Mouse (Mus musculus) kidney, embryonic 15.5 days (tissue): ENCODE data around the gene Snx9. TPM values are rescaled to one million over a fixed set of nuclear protein-coding genes. Genes with fewer than 3 reads are reported as not detected.
A peak's percentile ranks its signal among the peaks of the same experiment; 100 is the strongest.

Source experiments
- ATAC-seq: fragments of 200-750 bp; cut with Nextera tagmentation; replicated peaks from 2 replicates; pipeline ENCODE4 v1.8.0; 2017; ENCODE audit warnings: moderate TSS enrichment; ENCODE audit not compliant: low FRiP score
- H3K27ac ChIP-seq: fragments of 300-500 bp; sonication (generic); 2 replicates; pipeline ENCODE4 v1.5.1; 2015; ENCODE audit warnings: mild to moderate bottlenecking, inconsistent platforms
- H3K27me3 ChIP-seq: fragments of 300-500 bp; sonication (generic); 2 replicates; pipeline ENCODE4 v1.6.1; 2015; ENCODE audit warnings: inconsistent platforms
- H3K36me3 ChIP-seq: fragments of 300-500 bp; sonication (generic); 2 replicates; pipeline ENCODE4 v1.6.1; 2015; ENCODE audit warnings: inconsistent platforms
- H3K4me1 ChIP-seq: fragments of 300-500 bp; sonication (generic); 2 replicates; pipeline ENCODE4 v1.6.1; 2015; ENCODE audit warnings: inconsistent platforms
- H3K4me2 ChIP-seq: fragments of 300-500 bp; sonication (generic); 2 replicates; pipeline ENCODE4 v1.6.1; 2015; ENCODE audit warnings: moderate library complexity, mild to moderate bottlenecking, inconsistent platforms
- H3K4me3 ChIP-seq: fragments of 300-500 bp; sonication (generic); replicated peaks from 2 replicates; pipeline ENCODE4 v1.5.1; 2015; ENCODE audit warnings: mild to moderate bottlenecking, inconsistent platforms
- H3K9ac ChIP-seq: fragments of 300-500 bp; sonication (generic); 2 replicates; pipeline ENCODE4 v1.6.1; 2015; ENCODE audit warnings: mild to moderate bottlenecking, inconsistent platforms
- H3K9me3 ChIP-seq: fragments of 300-500 bp; sonication (generic); replicated peaks from 2 replicates; pipeline ENCODE4 v1.6.1; 2016; ENCODE audit warnings: inconsistent platforms
- WGBS: fragments of 180-500 bp; shearing (Covaris S2); methylation state at CpG from one replicate; pipeline ENCODE4 v1.1.7; 2015; ENCODE audit warnings: mixed read lengths; 5-methylcytosine and 5-hydroxymethylcytosine counted together
- polyA plus RNA-seq: library from polyadenylated mRNA; unstranded; fragments of >200 nt; fragmentation: Nextera tagmentation; extraction: Ambion mirVana; gene quantifications from 2 replicates; pipeline ENCODE4 v1.2.1, GENCODE M21; 2015

Snx9 gene
- polyA plus RNA-seq, 1 experiment from 2014 or later, result 36.4 TPM

GRCm38 (mm10) chr17:5965084-5965781 is 124.1 kb downstream of the Snx9 start:
- H3K27me3 ChIP-seq, result no peaks in the 10 kb centered on the region
- H3K4me3 ChIP-seq, result no peak overlapping the region
- ATAC-seq, result no peak
- no peaks in the 10 kb centered on the region for H3K9me3 ChIP-seq
- no peaks in the 10 kb centered on the region for H3K36me3 ChIP-seq
- peaks cover under 1% of the 10 kb centered on the region; the same call in 1 of the 2 replicates for H3K4me1 ChIP-seq
- H3K9ac ChIP-seq, result no peak overlapping the region
- WGBS, result 45% methylated on average over 9 of the region's 9 CpGs
- no peak overlapping the region for H3K4me2 ChIP-seq
- no peak overlapping the region for H3K27ac ChIP-seq

GRCm38 (mm10) chr17:5966706-5967105 is 125.6 kb downstream of the Snx9 start:
- 89% methylated on average over 5 of the region's 5 CpGs for WGBS
- H3K27me3 ChIP-seq, result no peaks in the 10 kb centered on the region
- H3K36me3 ChIP-seq, result no peaks in the 10 kb centered on the region
- no peak overlapping the region for H3K4me2 ChIP-seq
- no peak overlapping the region for H3K4me3 ChIP-seq
- H3K4me1 ChIP-seq, result no peaks in the 10 kb centered on the region
- no peak overlapping the region for H3K9ac ChIP-seq
- no peak overlapping the region for H3K27ac ChIP-seq
- ATAC-seq, result no peak
- H3K9me3 ChIP-seq, result no peaks in the 10 kb centered on the region

DNA sequence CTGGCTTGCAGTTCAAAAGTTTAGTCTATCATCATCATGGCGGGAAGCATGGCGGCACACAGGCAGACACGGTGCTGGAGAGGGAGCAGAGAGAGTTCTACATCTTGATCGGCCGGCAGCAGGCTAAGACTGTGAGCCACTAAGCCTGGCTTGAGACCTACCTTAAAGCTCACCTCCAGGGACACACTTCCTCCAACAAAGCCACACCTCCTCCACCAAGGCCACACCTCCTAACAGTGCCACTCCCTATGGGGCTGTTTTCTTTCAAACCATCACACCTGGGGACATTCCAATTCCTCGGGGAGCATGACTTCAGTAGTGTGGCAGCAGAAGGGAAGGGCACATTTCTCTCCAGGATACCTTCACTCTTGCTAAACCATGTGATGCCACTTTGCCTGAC is 127.4 kb downstream of the Snx9 start:
- no peaks in the 10 kb centered on the region for H3K36me3 ChIP-seq
- no peaks in the 10 kb centered on the region for H3K9me3 ChIP-seq
- H3K27me3 ChIP-seq, result no peaks in the 10 kb centered on the region
- H3K4me2 ChIP-seq, result no peak overlapping the region
- no peak overlapping the region for H3K9ac ChIP-seq
- no peak overlapping the region for H3K27ac ChIP-seq
- no peak overlapping the region for H3K4me3 ChIP-seq
- WGBS, result 64% methylated on average over 6 of the region's 6 CpGs
- no peak for ATAC-seq
- H3K4me1 ChIP-seq, result no peaks in the 10 kb centered on the region

- no peak overlapping the region for H3K9ac ChIP-seq
- no peak overlapping the region for H3K4me2 ChIP-seq
- H3K36me3 ChIP-seq, result no peaks in the 10 kb centered on the region
- H3K9me3 ChIP-seq, result no peaks in the 10 kb centered on the region
- no peak for ATAC-seq
- H3K27ac ChIP-seq, result no peak overlapping the region
- H3K27me3 ChIP-seq, result no peaks in the 10 kb centered on the region
- H3K4me1 ChIP-seq, result 0 out of 2 replicates have a peak, but pooled peaks cover 2% of the 10 kb centered on the region
- 81% methylated on average over 3 of the region's 3 CpGs for WGBS
- no peak overlapping the region for H3K4me3 ChIP-seq
These were observed 128.1 kb downstream of the Snx9 start for GRCm38 (mm10) chr17:5969246-5969645.

- no peaks in the 10 kb centered on the region for H3K27me3 ChIP-seq
- H3K4me1 ChIP-seq, result peaks cover 7% of the 10 kb centered on the region
- H3K27ac ChIP-seq, result no peak overlapping the region
- no peak for ATAC-seq
- H3K9me3 ChIP-seq, result no peaks in the 10 kb centered on the region
- no peak overlapping the region for H3K4me2 ChIP-seq
- no peak overlapping the region for H3K9ac ChIP-seq
- WGBS, result 75% methylated on average over 5 of the region's 5 CpGs
- H3K4me3 ChIP-seq, result no peak overlapping the region
- no peaks in the 10 kb centered on the region for H3K36me3 ChIP-seq
These were observed 129.2 kb downstream of the Snx9 start for GRCm38 (mm10) chr17:5970298-5970821.

DNA sequence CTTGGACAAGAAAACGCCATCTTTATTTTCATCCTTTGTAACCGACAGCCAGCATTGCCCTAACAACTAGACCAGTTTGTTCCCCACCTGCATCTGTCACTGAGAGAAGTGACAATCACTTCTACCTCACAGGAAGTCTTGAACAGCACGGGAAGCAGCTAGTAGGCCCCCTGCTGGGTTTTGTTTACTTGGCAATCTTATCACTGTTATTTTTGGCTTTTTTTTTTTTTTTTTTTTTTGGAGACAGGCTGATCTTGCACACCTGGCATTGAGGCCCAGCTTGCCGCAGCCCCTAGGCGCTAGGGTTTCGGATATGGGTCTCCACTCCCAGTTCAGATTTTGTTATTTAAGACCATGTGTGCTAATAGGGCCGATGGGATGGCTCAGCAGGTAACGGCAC is 132.4 kb downstream of the Snx9 start:
- Histone ChIP-seq H3K9me3 (no peaks in the 10 kb centered on the region), H3K4me3 (no peak overlapping the region), H3K4me1 (peaks cover 38% of the 10 kb centered on the region), H3K9ac (no peak overlapping the region), H3K4me2 (no peak overlapping the region), H3K27ac (no peak overlapping the region), H3K27me3 (0 out of 2 replicates have a peak, but pooled peaks cover 2% of the 10 kb centered on the region), H3K36me3 (no peaks in the 10 kb centered on the region)
- WGBS, result 56% methylated on average over 8 of the region's 8 CpGs
- no peak for ATAC-seq

- Histone ChIP-seq H3K27me3 (0 out of 2 replicates have a peak, but pooled peaks cover 2% of the 10 kb centered on the region), H3K4me1 (peaks cover 38% of the 10 kb centered on the region), H3K4me2 (peak overlapping the region; percentile 51), H3K9me3 (no peaks in the 10 kb centered on the region), H3K4me3 (peak overlapping the region; percentile 22), H3K27ac (0 out of 2 replicates have a peak overlapping the region, but pooled peaks have one; percentile 37), H3K9ac (no peak overlapping the region), H3K36me3 (no peaks in the 10 kb centered on the region)
- WGBS, result 20% methylated on average over 23 of the region's 23 CpGs
- peak; percentile 59 for ATAC-seq
These were observed 134.2 kb downstream of the Snx9 start for GRCm38 (mm10) chr17:5975099-5975977.

DNA sequence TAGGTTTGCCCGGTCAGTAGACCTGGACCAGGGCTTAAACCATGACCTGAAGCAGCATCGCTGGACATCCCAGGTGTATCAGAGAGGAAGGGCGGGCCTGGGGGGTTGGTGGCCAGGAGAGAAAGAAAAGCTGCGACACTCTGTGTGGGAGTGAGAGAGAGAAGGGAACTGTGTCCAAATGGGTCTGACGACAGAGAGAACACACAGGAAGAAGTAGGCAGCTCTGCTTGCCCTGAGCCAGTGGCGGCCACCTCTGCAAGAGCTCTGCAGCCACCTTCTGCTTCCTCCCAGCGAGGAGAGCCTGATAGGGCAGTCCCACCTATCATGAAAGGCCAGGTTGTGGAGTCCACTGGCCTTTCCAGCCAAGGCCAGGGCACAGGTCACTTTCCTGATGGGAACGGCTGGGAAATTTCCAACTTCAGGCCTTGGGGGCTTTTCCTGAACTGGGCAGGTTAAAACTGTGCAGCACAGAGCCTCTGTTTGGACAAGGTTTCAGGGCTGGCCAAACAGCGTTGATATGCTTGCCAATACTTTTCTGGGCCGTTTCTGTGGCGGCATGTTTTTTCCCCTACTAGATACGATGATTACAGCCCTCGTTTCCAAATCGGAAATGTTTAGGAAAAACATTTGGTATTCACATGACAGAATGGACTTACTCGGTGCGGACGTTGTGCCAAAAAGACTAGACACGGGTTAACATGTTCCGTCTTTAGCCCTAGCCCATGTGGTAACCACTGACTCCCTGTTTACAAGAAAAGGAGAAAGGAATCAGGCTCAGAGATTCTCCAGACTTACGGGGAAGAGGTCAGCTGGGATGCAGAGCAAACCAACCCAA is 135.3 kb downstream of the Snx9 start:
- WGBS, result 64% methylated on average over 20 of the region's 20 CpGs
- peaks cover 38% of the 10 kb centered on the region for H3K4me1 ChIP-seq
- H3K4me2 ChIP-seq, result peak overlapping the region; percentile 51; the same call in 1 of the 2 replicates
- H3K36me3 ChIP-seq, result no peaks in the 10 kb centered on the region
- H3K27ac ChIP-seq, result peak overlapping the region; percentile 54; the same call in 1 of the 2 replicates
- H3K9me3 ChIP-seq, result no peaks in the 10 kb centered on the region
- no peak overlapping the region for H3K9ac ChIP-seq
- H3K27me3 ChIP-seq, result 0 out of 2 replicates have a peak, but pooled peaks cover 2% of the 10 kb centered on the region
- ATAC-seq, result 0 out of 2 replicates have a peak, but pooled peaks have one; percentile 10
- no peak overlapping the region for H3K4me3 ChIP-seq

DNA sequence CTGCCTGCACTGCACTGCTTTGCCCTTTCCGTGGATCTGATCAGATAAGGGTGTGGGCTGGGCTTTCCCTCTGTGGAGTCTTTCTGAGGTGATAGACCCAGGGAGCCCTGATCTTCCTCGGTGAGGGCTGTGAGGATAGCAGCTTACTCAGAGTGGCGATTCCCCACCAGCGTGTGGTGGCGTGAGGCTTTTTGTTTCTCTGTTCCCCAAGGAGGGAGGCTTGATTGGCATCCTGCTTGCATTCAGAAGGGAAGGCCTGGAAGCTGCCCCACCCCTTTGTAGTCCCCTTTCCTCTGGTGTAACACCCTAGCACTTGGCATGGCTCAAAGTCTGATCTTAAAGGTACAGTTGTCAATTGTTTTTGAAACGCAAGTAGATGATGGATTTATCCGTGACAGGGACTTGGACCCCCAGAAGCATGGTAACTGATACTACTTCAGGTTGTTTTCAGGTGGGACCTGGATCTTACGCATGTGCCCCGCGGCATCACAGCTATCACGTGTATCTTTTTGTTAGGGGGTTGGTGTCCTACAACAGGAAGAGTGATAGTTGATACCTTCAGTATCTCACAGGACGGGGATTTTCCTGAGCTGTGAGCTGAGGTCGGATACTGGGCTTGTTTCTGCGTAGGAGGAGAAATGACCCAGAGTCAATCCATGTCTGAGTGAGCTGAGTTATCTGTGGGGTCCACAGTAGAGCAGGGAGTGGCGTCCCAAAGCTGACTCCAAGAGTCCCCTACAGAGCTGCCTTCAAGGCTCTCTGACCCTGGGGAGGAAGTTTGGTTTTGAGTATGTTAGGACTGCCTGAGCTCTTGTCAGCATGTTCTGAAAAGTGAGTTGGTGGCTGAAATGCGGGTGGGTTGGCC is 136.2 kb downstream of the Snx9 start:
- Histone ChIP-seq H3K36me3 (no peaks in the 10 kb centered on the region), H3K4me2 (0 out of 2 replicates have a peak overlapping the region, but pooled peaks have one; percentile 1), H3K4me3 (no peak overlapping the region), H3K9ac (no peak overlapping the region), H3K4me1 (peaks cover 38% of the 10 kb centered on the region), H3K9me3 (no peaks in the 10 kb centered on the region), H3K27ac (peak overlapping the region; percentile 54), H3K27me3 (0 out of 2 replicates have a peak, but pooled peaks cover 2% of the 10 kb centered on the region)
- ATAC-seq, result no peak
- 45% methylated on average over 16 of the region's 16 CpGs for WGBS

GRCm38 (mm10) chr17:5977921-5978504 is 136.9 kb downstream of the Snx9 start:
- Histone ChIP-seq H3K4me3 (no peak overlapping the region), H3K4me1 (peaks cover 38% of the 10 kb centered on the region), H3K27ac (peak overlapping the region; percentile 54; the same call in 1 of the 2 replicates), H3K9ac (no peak overlapping the region), H3K9me3 (no peaks in the 10 kb centered on the region), H3K4me2 (no peak overlapping the region), H3K36me3 (no peaks in the 10 kb centered on the region), H3K27me3 (0 out of 2 replicates have a peak, but pooled peaks cover 2% of the 10 kb centered on the region)
- 75% methylated on average over 8 of the region's 8 CpGs for WGBS
- ATAC-seq, result no peak
